Comparison of ENCODE assay signal across 8 mouse cellular contexts in the genomic region with DNA sequence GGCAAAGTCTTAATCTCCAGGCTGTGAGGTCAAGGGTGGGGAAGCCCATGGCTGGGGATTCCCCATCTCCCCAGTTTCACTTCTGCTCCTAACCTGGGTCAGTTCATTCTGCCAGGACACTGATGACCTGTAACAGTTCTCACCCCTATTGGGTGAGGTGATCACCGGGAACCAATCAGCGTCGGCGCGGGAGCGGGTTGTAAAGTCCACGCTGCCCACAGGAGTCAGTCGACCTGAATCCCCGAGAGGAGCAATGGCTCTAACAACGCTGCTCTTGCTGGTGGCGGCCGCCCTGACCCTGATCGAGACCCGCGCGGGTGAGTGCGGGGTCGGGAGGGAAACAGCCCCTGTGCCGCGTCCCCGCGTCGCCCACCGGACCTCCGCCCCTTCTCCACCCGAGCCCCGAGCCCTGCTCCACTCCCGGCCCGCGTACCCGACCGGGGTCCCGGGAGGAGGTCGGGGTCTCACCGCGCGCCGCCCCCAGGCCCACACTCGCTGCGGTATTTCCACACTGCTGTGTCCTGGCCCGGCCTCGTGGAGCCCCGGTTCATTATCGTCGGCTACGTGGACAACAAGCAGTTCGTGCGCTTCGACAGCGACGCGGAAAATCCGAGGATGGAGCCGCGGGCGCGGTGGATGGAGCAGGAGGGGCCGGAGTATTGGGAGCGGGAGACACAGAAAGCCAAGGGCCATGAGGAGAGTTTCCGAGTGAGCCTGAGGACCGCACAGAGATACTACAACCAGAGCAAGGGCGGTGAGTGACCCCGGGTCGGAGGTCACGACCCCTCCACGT. TPM values are rescaled to one million over a fixed set of nuclear protein-coding genes. Genes with fewer than 3 reads are reported as not detected.
DNase-seq lines count a peak whose midpoint lies in the region; ATAC-seq and TF ChIP-seq lines count a peak whose summit lies in the region.
"Not testable (repeated sequence)": the region's sequence is repeated elsewhere in the genome, so short reads cannot be mapped to it uniquely, and the experiment has no call there.

A gene (plus strand): TSS at position 227 of the 793 bp plus-strand sequence.

- intact Hi-C loops in left cerebral cortex, postnatal 4 days (cut with DNase I), result not testable (repeated sequence)

- H3K27me3 ChIP-seq in Patski, result not testable (repeated sequence)

- POLR2A ChIA-PET in Patski (lab: Charles Lee), result not testable (repeated sequence)

- peak; percentile 2 for DNase-seq in Patski (ENCODE audit: low read depth, low spot score)
- peak; percentile 80 for DNase-seq in embryo, embryonic 11 days
- DNase-seq in heart, adult 18-20 months, result peak; percentile 58 to 90
- DNase-seq in induced T-regulatory cell, adult 2 months (ENCODE audit: low read depth), result peak; percentile 96
- peak; percentile 32 for DNase-seq in left cerebral cortex, postnatal 4 days
- peak; percentile 72 for DNase-seq in lung, postnatal 4 days
- DNase-seq in ovary, postnatal 14 days (ENCODE audit: low spot score), result peak; percentile 26
- DNase-seq in thymus, postnatal 4 days, result peak; percentile 20

- in situ Hi-C loops in Patski (cut with MboI; ENCODE audit: low pct_unique_long_range_greater_than_20kb), result not testable (repeated sequence)

- CTCF ChIA-PET in Patski (lab: Charles Lee), result not testable (repeated sequence)

- peak; percentile 78 for ATAC-seq in Patski

- not testable (repeated sequence) for TF ChIP-seq CTCF in Patski (IDR thresholded peaks at IDR 0.05)

RNA-seq across cellular contexts. Expression of the gene that starts here (rescaled TPM):
- 0.03 TPM for polyA plus RNA-seq in Patski (2021)
- total RNA-seq in heart, adult 18-20 months (2021), result 10 to 100 TPM in 1 of 2 experiments, 1 to 10 TPM in 1; 6.8 to 30.2 TPM
- total RNA-seq in left cerebral cortex, postnatal 4 days (2021), result under 1 TPM; 0.18 to 0.36 TPM

Comparison
In these comparisons a context has a peak if more than half of its experiments do, and no peak if none do; other contexts are left out.
1. Peak in every context shown above with its lines: DNase-seq and ATAC-seq.
2. RNA of the gene that starts here (total RNA-seq): 6.8 to 30.2 TPM in heart, adult 18-20 months; 0.18 to 0.36 TPM in left cerebral cortex, postnatal 4 days; every median in the first group is over 4 times any median in the second.
3. Peak in DNase-seq and ATAC-seq in Patski; RNA of the gene not detected or under 1 TPM.
4. Peak in DNase-seq in left cerebral cortex, postnatal 4 days; RNA of the gene not detected or under 1 TPM.
5. DNase-seq: peak in every context shown above with its lines; median percentile 96 in induced T-regulatory cell, adult 2 months; 80 in embryo, embryonic 11 days; 74 in heart, adult 18-20 months; 72 in lung, postnatal 4 days; 32 in left cerebral cortex, postnatal 4 days; 26 in ovary, postnatal 14 days; 20 in thymus, postnatal 4 days; 2 in Patski.